Comparison of ENCODE assay signal across 20 mouse cellular contexts in genomic region chr14:106579281-106579680, GRCm38 (mm10).
"Had no signal": no experiment of that assay in that cellular context is flagged by ENCODE, and none has a peak within 500 bp of the region (broad histone marks: within the 10 kb centered on the region; RNA-seq: fewer than 3 reads in every experiment).

No protein-coding gene starts in this region.

- H3K36me3 ChIP-seq: intestine, embryonic 15.5 days; limb, embryonic 15.5 days; liver, embryonic 12.5 days; midbrain, embryonic 10.5 days; neural tube, embryonic 15.5 days had no signal

- H3K27me3 ChIP-seq: intestine, embryonic 15.5 days; limb, embryonic 15.5 days; liver, embryonic 12.5 days; neural tube, embryonic 15.5 days had no signal

- H3K27ac ChIP-seq: hindbrain, postnatal 0 days; intestine, embryonic 15.5 days; left cerebral cortex, adult 2 months; limb, embryonic 15.5 days; liver, embryonic 12.5 days; midbrain, embryonic 10.5 days; neural tube, embryonic 15.5 days had no signal

- H3K9me3 ChIP-seq: intestine, embryonic 15.5 days; limb, embryonic 15.5 days; liver, embryonic 12.5 days; midbrain, embryonic 10.5 days; neural tube, embryonic 15.5 days had no signal

- H3K4me3 ChIP-seq: intestine, embryonic 15.5 days; left cerebral cortex, adult 2 months; limb, embryonic 15.5 days; liver, embryonic 12.5 days; midbrain, embryonic 10.5 days; myocyte; neural tube, embryonic 15.5 days had no signal

- H3K4me1 ChIP-seq: intestine, embryonic 15.5 days; limb, embryonic 15.5 days; liver, embryonic 12.5 days; midbrain, embryonic 10.5 days; neural tube, embryonic 15.5 days had no signal

- ATAC-seq: hindbrain, postnatal 0 days; intestine, embryonic 15.5 days; liver, embryonic 12.5 days had no signal

- DNase-seq: kidney, adult 9 months; kidney, postnatal 10 days; kidney, postnatal 4 days; lung, embryonic 14.5 days; lung, postnatal 10 days; lung, postnatal 4 days; midbrain, embryonic 14.5 days; retina, postnatal 1 day; right cerebral cortex, postnatal 4 days; spleen, adult 18-20 months; thymus, adult 2 months; thymus, postnatal 25 days had no signal

- H3K4me2 ChIP-seq: intestine, embryonic 15.5 days; limb, embryonic 15.5 days; liver, embryonic 12.5 days; lung, embryonic 14.5 days; neural tube, embryonic 15.5 days had no signal

- H3K9ac ChIP-seq: intestine, embryonic 15.5 days; limb, embryonic 15.5 days; liver, embryonic 12.5 days; lung, embryonic 14.5 days; neural tube, embryonic 15.5 days had no signal
